ENCODE assay signal across 18 mouse cellular contexts in the genomic region with DNA sequence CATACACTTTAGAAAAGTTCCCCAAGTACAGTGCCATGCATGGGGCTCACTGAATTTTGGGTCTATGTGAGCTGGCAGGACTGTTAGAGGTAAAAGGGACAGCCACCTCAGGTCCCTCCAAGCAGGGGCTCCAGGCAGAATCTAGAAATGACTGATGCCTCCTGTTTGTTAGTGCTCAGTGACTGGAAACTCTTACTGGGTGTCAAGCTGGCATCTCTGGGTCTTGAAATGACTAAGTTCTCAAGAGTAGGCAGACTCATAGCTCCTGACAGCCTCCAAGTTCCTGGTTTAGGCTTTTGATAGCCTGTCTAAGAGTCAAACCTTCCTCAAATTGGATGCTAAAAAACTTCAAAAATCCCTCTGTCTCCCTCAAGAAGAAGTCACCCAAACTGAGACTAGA.
"Had no signal": no experiment of that assay in that cellular context is flagged by ENCODE, and none has a peak within 500 bp of the region (broad histone marks: within the 10 kb centered on the region; RNA-seq: fewer than 3 reads in every experiment).

No protein-coding gene starts in this region.

- H3K9me3 ChIP-seq: liver, embryonic 13.5 days; midbrain, embryonic 12.5 days; neural tube, embryonic 13.5 days had no signal

- DNase-seq: kidney, adult 2 months; kidney, postnatal 25 days; layer of hippocampus, adult 9-11 months; liver, embryonic 13.5 days; lung, adult 2 months; lung, postnatal 14 days; lung, postnatal 4 days; retina, postnatal 1 day; right cerebral cortex, postnatal 25 days; thymus, adult 18-20 months; thymus, postnatal 4 days had no signal

- H3K9ac ChIP-seq: liver, embryonic 13.5 days; midbrain, embryonic 12.5 days; neural tube, embryonic 13.5 days had no signal

- H3K27me3 ChIP-seq: liver, embryonic 13.5 days; neural tube, embryonic 13.5 days had no signal

- H3K27ac ChIP-seq: kidney, postnatal 0 days; layer of hippocampus, adult 2 months; left cerebral cortex, adult 2 months; liver, embryonic 13.5 days; midbrain, embryonic 12.5 days; neural tube, embryonic 13.5 days had no signal

- H3K4me2 ChIP-seq: liver, embryonic 13.5 days; midbrain, embryonic 12.5 days; neural tube, embryonic 13.5 days had no signal

- H3K4me3 ChIP-seq: layer of hippocampus, adult 2 months; left cerebral cortex, adult 2 months; liver, embryonic 13.5 days; midbrain, embryonic 12.5 days; myocyte; neural tube, embryonic 13.5 days had no signal

- ATAC-seq: midbrain, embryonic 16.5 days had no signal

- H3K36me3 ChIP-seq: liver, embryonic 13.5 days; midbrain, embryonic 12.5 days; neural tube, embryonic 13.5 days had no signal

- H3K4me1 ChIP-seq: liver, embryonic 13.5 days had no signal
